Mouse (Mus musculus): ENCODE data around the gene Pip4k2a.
A peak's percentile ranks its signal among the peaks of the same experiment; 100 is the strongest.
"Not testable (repeated sequence)": the region's sequence is repeated elsewhere in the genome, so short reads cannot be mapped to it uniquely, and the experiment has no call there.

Gene Pip4k2a

GRCm38 (mm10) chr2:18998054-18998478 is at the start of gene Pip4k2a, which contains the start of gene 4930426L09Rik:
Pip4k2a (minus strand) TSS chr2:18998126.
4930426L09Rik (plus strand) TSS chr2:18998343.
- peak; percentile 68 for DNase-seq (ENCODE audit: low read depth, low spot score)

GRCm38 (mm10) chr2:19037907-19038570 is 40.1 kb upstream of the Pip4k2a start:
- no peak for DNase-seq (ENCODE audit: low read depth, low spot score)

GRCm38 (mm10) chr2:19037430-19037829 is 39.5 kb upstream of the Pip4k2a start:
- no peak for DNase-seq (ENCODE audit: low read depth, low spot score)

- no peak for DNase-seq (ENCODE audit: low read depth, low spot score)
Observed at GRCm38 (mm10) chr2:19024807-19025206, 26.9 kb upstream of the Pip4k2a start.

- no peak for DNase-seq (ENCODE audit: low read depth, low spot score)
Observed at GRCm38 (mm10) chr2:19018034-19018433, 20.1 kb upstream of the Pip4k2a start.

- no peak for DNase-seq (ENCODE audit: low read depth, low spot score)
Observed at GRCm38 (mm10) chr2:19016839-19017238, 18.9 kb upstream of the Pip4k2a start.

GRCm38 (mm10) chr2:19016348-19016747 is 18.4 kb upstream of the Pip4k2a start:
- no peak for DNase-seq (ENCODE audit: low read depth, low spot score)

- peak; percentile 18 for DNase-seq (ENCODE audit: low read depth, low spot score)
Observed at GRCm38 (mm10) chr2:19011443-19011842, 13.5 kb upstream of the Pip4k2a start.

GRCm38 (mm10) chr2:19010541-19010940 is 12.6 kb upstream of the Pip4k2a start:
- DNase-seq (ENCODE audit: low read depth, low spot score) = not testable (repeated sequence)

- no peak for DNase-seq (ENCODE audit: low read depth, low spot score)
Observed at GRCm38 (mm10) chr2:19007580-19007979, 9.7 kb upstream of the Pip4k2a start.

GRCm38 (mm10) chr2:19006124-19006523 is 8.2 kb upstream of the Pip4k2a start:
- no peak for DNase-seq (ENCODE audit: low read depth, low spot score)

GRCm38 (mm10) chr2:19004801-19005200 is 6.9 kb upstream of the Pip4k2a start:
- peak; percentile 57 for DNase-seq (ENCODE audit: low read depth, low spot score)

GRCm38 (mm10) chr2:18999395-18999794 is 1.5 kb upstream of the Pip4k2a start:
- DNase-seq (ENCODE audit: low read depth, low spot score) = no peak

GRCm38 (mm10) chr2:18997387-18997971 is 447 bp downstream of the Pip4k2a start:
- peak; percentile 11 for DNase-seq (ENCODE audit: low read depth, low spot score)

- no peak for DNase-seq (ENCODE audit: low read depth, low spot score)
Observed at GRCm38 (mm10) chr2:18996451-18997211, 1.3 kb downstream of the Pip4k2a start.

- DNase-seq (ENCODE audit: low read depth, low spot score) = no peak
Observed at GRCm38 (mm10) chr2:18992512-18993510, 5.1 kb downstream of the Pip4k2a start.

- peak; percentile 40 for DNase-seq (ENCODE audit: low read depth, low spot score)
Observed at GRCm38 (mm10) chr2:18988885-18989284, 9.0 kb downstream of the Pip4k2a start.

- no peak for DNase-seq (ENCODE audit: low read depth, low spot score)
Observed at GRCm38 (mm10) chr2:18985506-18985905, 12.4 kb downstream of the Pip4k2a start.

GRCm38 (mm10) chr2:18984095-18984847 is 13.7 kb downstream of the Pip4k2a start:
- no peak for DNase-seq (ENCODE audit: low read depth, low spot score)

GRCm38 (mm10) chr2:18983546-18983945 is 14.4 kb downstream of the Pip4k2a start:
- DNase-seq (ENCODE audit: low read depth, low spot score) = no peak

GRCm38 (mm10) chr2:18982581-18982980 is 15.3 kb downstream of the Pip4k2a start:
- DNase-seq (ENCODE audit: low read depth, low spot score) = no peak
